ENCODE assay signal across 14 mouse cellular contexts in genomic region chr14:46950527-46951384, GRCm38 (mm10).
A peak's percentile ranks its signal among the peaks of the same experiment; 100 is the strongest.
DNase-seq lines count a peak whose midpoint lies in the region; ATAC-seq and TF ChIP-seq lines count a peak whose summit lies in the region.
"Had no signal": no experiment of that assay in that cellular context is flagged by ENCODE, and none has a peak within 500 bp of the region (broad histone marks: within the 10 kb centered on the region; RNA-seq: fewer than 3 reads in every experiment).

No protein-coding gene starts in this region.

- WGBS in limb, embryonic 12.5 days, result 63% methylated on average over 11 of the region's 11 CpGs
- 63% methylated on average over 11 of the region's 11 CpGs for WGBS in limb, embryonic 10.5 days
- 34% methylated on average over 11 of the region's 11 CpGs for WGBS in embryonic facial prominence, embryonic 15.5 days

- H3K9me3 ChIP-seq in limb, embryonic 12.5 days, result no peaks in the 10 kb centered on the region
- H3K9me3 ChIP-seq in limb, embryonic 10.5 days (replicated peaks), result no peaks in the 10 kb centered on the region
- H3K9me3 ChIP-seq in embryonic facial prominence, embryonic 15.5 days (replicated peaks), result no peaks in the 10 kb centered on the region
- H3K9me3 ChIP-seq: forebrain, embryonic 15.5 days; hindbrain, embryonic 15.5 days; kidney, embryonic 15.5 days had no signal

- intact Hi-C loops in left cerebral cortex, adult 2 months (cut with DNase I), result no loop called here

- no peaks in the 10 kb centered on the region for H3K36me3 ChIP-seq in limb, embryonic 12.5 days
- no peaks in the 10 kb centered on the region for H3K36me3 ChIP-seq in limb, embryonic 10.5 days
- H3K36me3 ChIP-seq in embryonic facial prominence, embryonic 15.5 days, result no peaks in the 10 kb centered on the region
- H3K36me3 ChIP-seq: forebrain, embryonic 15.5 days; hindbrain, embryonic 15.5 days; kidney, embryonic 15.5 days had no signal

- DNase-seq in heart, adult 11 months, result peak; percentile 83
- no peak for DNase-seq in heart, postnatal 4 days
- no peak for DNase-seq in limb, embryonic 10.5 days (ENCODE audit: low spot score)
- peak; percentile 29 for DNase-seq in retina, postnatal 7 days (ENCODE audit: low read depth, low spot score)
- DNase-seq in left cerebral cortex, adult 2 months (ENCODE audit: extremely low spot score in 1 of 2, low spot score in 2 of 2), result no peak
- DNase-seq: gastrocnemius, postnatal 14 days; layer of hippocampus, adult 9-11 months; lung, postnatal 10 days had no signal

- no peaks in the 10 kb centered on the region for H3K27me3 ChIP-seq in limb, embryonic 12.5 days
- H3K27me3 ChIP-seq in limb, embryonic 10.5 days (ENCODE audit: low read depth, poor library complexity, severe bottlenecking), result no peaks in the 10 kb centered on the region
- no peaks in the 10 kb centered on the region for H3K27me3 ChIP-seq in embryonic facial prominence, embryonic 15.5 days
- H3K27me3 ChIP-seq: forebrain, embryonic 15.5 days; hindbrain, embryonic 15.5 days; kidney, embryonic 15.5 days had no signal

- no peak overlapping the region for H3K4me2 ChIP-seq in limb, embryonic 12.5 days
- no peak overlapping the region for H3K4me2 ChIP-seq in embryonic facial prominence, embryonic 15.5 days (replicated peaks)
- H3K4me2 ChIP-seq: forebrain, embryonic 15.5 days; hindbrain, embryonic 15.5 days; kidney, embryonic 15.5 days; midbrain, embryonic 11.5 days had no signal

- no peak overlapping the region for H3K9ac ChIP-seq in limb, embryonic 12.5 days (replicated peaks)
- H3K9ac ChIP-seq in embryonic facial prominence, embryonic 15.5 days, result no peak overlapping the region
- H3K9ac ChIP-seq: forebrain, embryonic 15.5 days; hindbrain, embryonic 15.5 days; kidney, embryonic 15.5 days had no signal

- no peak overlapping the region for H3K4me3 ChIP-seq in limb, embryonic 12.5 days (replicated peaks)
- H3K4me3 ChIP-seq in limb, embryonic 10.5 days, result no peak overlapping the region
- no peak overlapping the region for H3K4me3 ChIP-seq in embryonic facial prominence, embryonic 15.5 days (replicated peaks)
- no peak overlapping the region for H3K4me3 ChIP-seq in left cerebral cortex, adult 2 months
- H3K4me3 ChIP-seq: forebrain, embryonic 15.5 days; hindbrain, embryonic 15.5 days; kidney, embryonic 15.5 days had no signal

- ATAC-seq in limb, embryonic 12.5 days (ENCODE audit: insufficient number of reproducible peaks, insufficient read depth, low FRiP score, low TSS enrichment, low read depth), result peak; percentile 46
- ATAC-seq in embryonic facial prominence, embryonic 15.5 days (ENCODE audit: insufficient number of reproducible peaks, low FRiP score, low TSS enrichment, low read depth), result peak; percentile 18; the same call in 1 of the 2 replicates
- ATAC-seq: forebrain, embryonic 15.5 days had no signal

- TF ChIP-seq CTCF in left cerebral cortex, adult 2 months (IDR thresholded peaks at IDR 0.05), result no peak

- no peak overlapping the region for H3K27ac ChIP-seq in limb, embryonic 12.5 days
- no peak overlapping the region for H3K27ac ChIP-seq in limb, embryonic 10.5 days
- H3K27ac ChIP-seq in embryonic facial prominence, embryonic 15.5 days (replicated peaks), result no peak overlapping the region
- no peak overlapping the region for H3K27ac ChIP-seq in left cerebral cortex, adult 2 months
- H3K27ac ChIP-seq: forebrain, embryonic 15.5 days; hindbrain, embryonic 15.5 days; kidney, embryonic 15.5 days had no signal

- H3K4me1 ChIP-seq in limb, embryonic 12.5 days (replicated peaks), result peaks cover 29% of the 10 kb centered on the region
- H3K4me1 ChIP-seq in limb, embryonic 10.5 days, result peaks cover 19% of the 10 kb centered on the region
- peaks cover 16% of the 10 kb centered on the region for H3K4me1 ChIP-seq in embryonic facial prominence, embryonic 15.5 days
- H3K4me1 ChIP-seq: hindbrain, embryonic 15.5 days had no signal

Comparison
In these comparisons a context has a peak if more than half of its experiments do, and no peak if none do; other contexts are left out.
1. DNase-seq: peak in heart, adult 11 months (single experiment) and retina, postnatal 7 days (single experiment); none in heart, postnatal 4 days (single experiment), limb, embryonic 10.5 days (single experiment) and left cerebral cortex, adult 2 months (0 of 2).